Mouse (Mus musculus) spleen, adult 18-20 months (tissue): ENCODE measurements around the gene Snx15.
A peak's percentile ranks its signal among the peaks of the same experiment; 100 is the strongest.

Source experiments
- DNase-seq, 2 experiments: peaks; one replicate each; pipeline ENCODE4 v3.0.0; 2022; ENCODE audit warnings: mixed read lengths in 2 of 2

Snx15 gene

GRCm38 (mm10) chr19:6118677-6119185 lies 9.4 kb downstream of the Snx15 start:
- peak in 1 of 2 experiments; percentile 10 for DNase-seq

- peak; percentile 79 to 84 for DNase-seq
Measured at GRCm38 (mm10) chr19:6117986-6118676, 10.0 kb downstream of the Snx15 start, which contains the start of gene Sac3d1. Gene Sac3d1 (minus strand): TSS chr19:6118650.

GRCm38 (mm10) chr19:6117346-6117985 lies 10.6 kb downstream of the Snx15 start:
- no peak for DNase-seq

GRCm38 (mm10) chr19:6116113-6116850 lies 11.8 kb downstream of the Snx15 start:
- DNase-seq, result no peak

DNA sequence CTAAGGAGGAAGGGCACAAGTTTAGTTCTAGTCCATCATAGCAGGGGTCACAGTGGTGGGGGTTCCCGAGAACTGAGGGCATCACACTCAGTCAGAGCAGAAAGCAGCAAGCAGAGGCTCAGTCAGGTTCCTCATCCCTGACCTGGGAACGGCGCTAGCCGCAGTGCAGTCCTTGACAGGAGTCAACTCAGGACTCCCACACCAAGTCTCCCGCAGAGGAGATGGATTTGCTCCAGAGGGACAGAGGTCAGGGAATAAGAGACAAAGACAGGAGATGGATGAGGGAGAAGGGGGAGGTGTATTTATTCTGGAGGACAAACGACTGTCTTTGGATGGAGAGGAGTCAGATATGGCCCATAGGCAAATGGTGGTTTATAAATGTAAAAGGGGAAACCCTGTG lies 15.0 kb downstream of the Snx15 start:
- no peak for DNase-seq

DNA sequence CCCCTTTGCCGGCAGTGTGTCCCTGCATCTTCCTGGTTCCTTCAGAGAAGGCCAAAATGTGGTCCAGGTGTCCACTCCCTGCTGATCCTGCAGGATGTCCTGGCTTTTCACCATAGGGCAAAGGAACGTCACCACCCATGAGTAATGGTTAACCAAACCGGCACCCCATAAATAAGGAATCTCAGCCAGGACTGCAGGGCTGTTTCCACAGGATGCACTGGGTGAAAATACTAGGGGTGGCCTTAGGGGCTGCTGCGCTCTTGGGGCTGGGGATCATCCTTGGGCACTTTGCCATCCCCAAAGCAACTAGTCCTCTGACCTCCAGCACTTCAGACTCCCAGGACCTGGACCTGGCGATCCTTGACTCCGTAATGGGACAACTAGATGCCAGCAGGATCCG lies 22.5 kb downstream of the Snx15 start, which contains the start of gene Naaladl1:
Gene Naaladl1 (plus strand): TSS at position 197 of the 400 bp plus-strand sequence.
- DNase-seq, result no peak

DNA sequence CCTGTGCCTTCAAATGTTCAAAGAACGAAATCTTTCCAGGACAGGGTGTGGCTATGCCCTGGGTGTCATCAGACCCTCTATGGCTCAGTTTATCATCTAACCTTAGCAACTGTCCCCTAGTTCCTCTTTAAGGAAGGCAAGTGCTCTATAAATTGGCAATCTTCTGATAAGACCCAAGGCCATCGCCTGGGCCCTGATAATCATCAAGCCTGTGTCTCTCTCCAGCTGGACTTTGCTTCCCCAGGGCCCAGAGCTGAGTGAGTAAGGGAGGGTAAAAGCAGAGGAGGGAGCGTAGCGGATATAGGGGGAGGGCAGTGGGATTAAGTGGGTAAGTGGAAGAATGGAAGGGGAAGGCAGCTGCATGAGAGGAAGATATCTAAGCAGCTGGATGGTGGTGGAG lies 23.6 kb downstream of the Snx15 start:
- no peak for DNase-seq

- no peak for DNase-seq
Measured at GRCm38 (mm10) chr19:6102169-6102853, 25.8 kb downstream of the Snx15 start.

DNA sequence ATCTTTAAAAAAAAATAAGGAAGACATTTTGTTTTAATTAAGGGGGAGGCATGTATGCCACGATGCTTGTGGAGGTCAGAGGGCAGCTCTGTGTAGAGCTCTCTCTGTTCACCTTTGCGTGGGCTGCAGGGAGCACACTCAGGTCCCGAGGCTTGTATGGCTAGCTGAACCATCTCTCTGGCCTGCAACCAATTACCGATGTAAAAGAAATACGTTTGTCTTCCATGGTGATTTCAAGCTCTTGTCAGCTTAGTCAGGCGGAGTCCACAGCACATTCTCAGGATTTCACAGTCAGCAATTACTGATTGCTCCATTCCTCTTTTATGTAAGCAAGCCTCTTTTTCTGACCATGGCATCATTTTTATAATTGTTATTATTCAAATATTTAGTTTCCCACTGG lies 26.9 kb downstream of the Snx15 start:
- DNase-seq, result no peak

DNA sequence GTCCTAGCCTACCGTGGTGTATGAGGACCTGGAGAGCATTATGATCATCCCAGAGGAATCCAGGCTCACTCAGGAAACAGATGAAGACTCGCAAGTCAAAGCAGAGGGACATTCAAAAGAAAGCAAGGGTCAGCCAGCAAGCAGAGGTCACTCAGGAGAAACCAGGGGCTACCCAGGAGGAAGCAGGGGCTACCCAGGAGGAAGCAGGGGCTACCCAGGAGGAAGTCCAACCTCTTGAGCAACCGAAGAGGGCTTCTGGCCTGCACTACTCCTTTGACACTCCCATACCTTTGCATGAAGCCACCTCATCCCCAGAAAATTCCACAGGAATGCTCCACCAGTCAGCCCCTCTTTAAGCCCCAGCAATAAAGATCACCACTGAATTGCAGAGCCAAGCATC lies 30.3 kb downstream of the Snx15 start:
- no peak for DNase-seq

DNA sequence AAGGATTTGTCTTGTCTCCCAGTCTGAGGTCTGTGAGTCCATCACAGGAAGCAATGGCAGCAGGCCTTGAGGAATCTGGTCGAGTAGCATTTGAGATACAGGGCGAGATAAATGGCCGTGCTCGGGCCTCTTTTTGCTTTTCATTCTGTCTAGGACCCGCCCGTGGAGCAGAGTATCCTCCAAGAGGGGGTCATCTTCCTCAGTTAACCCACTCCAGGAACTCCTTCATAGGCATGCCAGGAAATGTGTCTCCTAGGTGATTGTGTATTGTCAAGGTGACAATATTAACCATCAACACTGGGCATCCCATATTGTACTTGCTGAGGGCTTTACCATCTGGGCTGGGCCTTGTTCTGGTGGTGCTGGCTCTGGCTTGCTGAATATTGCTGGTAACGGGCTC lies 34.0 kb downstream of the Snx15 start, which contains the start of gene AC131692.1:
Gene AC131692.1 (plus strand): TSS at position 301 of the 400 bp plus-strand sequence.
- DNase-seq, result no peak

- DNase-seq, result no peak
Measured at GRCm38 (mm10) chr19:6088841-6089240, 39.3 kb downstream of the Snx15 start.

GRCm38 (mm10) chr19:6085417-6085879 lies 42.7 kb downstream of the Snx15 start:
- peak; percentile 48 to 56 for DNase-seq

DNA sequence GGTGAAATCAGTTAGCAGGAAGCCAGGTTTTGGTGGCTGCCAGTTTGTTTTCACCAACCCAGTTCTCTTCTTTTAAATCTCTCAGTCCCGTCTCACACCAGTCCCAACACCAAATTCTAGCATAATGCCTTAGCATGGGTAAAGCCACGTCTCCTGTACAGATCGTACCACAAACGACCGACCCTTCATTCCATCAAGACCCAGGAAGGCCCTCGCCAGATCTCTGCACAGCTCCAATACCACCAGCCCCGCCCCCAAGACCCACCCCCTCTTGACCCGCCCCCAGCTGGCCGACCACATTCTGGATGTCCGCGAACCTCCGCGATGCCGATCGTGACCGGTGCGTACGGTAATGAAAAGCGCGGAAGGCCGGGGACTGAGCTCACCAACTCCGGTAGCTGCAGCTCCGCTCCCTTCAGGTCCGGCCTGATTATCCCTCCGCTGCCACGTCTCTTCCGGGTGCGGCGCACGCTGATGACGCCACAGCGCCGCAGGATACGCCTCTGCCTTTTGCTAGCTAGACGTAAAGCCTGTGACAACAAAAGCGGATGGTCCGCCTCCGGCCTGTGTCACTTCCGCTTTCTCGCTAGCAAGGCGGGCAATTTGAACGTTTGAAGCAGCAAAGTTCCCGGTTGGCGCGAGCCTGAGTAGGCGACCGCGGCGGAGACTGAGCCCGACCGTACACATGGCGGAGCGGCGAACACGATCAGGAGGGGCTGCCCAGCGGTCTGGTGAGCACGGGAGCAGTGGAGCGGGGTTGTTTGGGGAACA lies 43.4 kb downstream of the Snx15 start, which contains the start of the genes Zfpl1 and Cdca5:
Gene Zfpl1 (minus strand): TSS at position 479 of the 771 bp plus-strand sequence.
Gene Cdca5 (plus strand): TSS at position 506 of the 771 bp plus-strand sequence.
- peak; percentile 92 to 94 for DNase-seq

- DNase-seq, result no peak
Measured at GRCm38 (mm10) chr19:6082156-6082555, 45.9 kb downstream of the Snx15 start, which contains the start of gene Gm28374. Gene Gm28374 (minus strand): TSS chr19:6082256.

GRCm38 (mm10) chr19:6079983-6080480 lies 48.1 kb downstream of the Snx15 start, which contains the start of gene Tmem262:
Gene Tmem262 (plus strand): TSS chr19:6080033.
- no peak for DNase-seq

GRCm38 (mm10) chr19:6076564-6077393 lies 51.3 kb downstream of the Snx15 start, which contains the start of gene Vps51:
Gene Vps51 (minus strand): TSS chr19:6077231.
- DNase-seq, result peak; percentile 66 to 81

DNA sequence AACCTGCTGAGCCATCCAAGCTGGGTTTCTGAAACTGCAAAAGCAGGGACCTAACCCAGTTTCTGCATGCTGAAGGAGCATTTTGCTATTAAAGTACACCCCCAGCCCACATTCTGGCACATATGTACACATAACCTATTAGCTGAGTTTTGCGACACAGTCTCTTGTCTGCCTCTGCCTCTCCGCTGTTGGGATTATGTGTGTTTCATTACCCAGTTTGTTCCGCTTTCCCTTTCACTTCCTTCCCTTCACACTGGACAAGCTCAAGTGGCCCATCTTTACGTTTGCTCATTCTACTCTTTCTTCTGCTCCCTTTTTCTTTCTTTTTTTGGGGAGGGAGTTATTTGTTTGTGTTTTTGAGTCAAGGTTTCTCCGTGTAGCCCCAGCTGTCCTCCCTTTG lies 54.2 kb downstream of the Snx15 start:
- no peak for DNase-seq

DNA sequence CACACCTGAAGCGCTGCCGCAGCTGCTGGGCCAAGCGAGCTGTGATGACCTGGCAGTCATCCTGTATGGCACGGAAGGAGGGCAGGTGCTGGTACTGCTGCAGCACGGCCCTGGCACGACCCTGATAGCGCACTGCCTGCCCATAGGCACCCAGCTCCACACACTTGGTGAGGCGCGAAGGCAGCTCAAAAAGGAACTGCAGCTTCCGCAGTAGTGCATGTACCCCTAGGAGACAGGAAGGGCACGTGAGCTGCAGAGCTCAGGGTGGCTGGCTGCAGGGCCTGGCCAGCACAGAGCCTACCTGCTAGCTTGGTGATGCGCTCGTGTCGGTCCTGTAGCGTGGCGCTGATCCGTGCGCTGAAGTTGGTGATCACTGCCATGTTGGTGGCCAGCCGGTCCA lies 56.8 kb downstream of the Snx15 start:
- no peak for DNase-seq
